Mouse (Mus musculus): ENCODE measurements around the gene Ncstn. TPM values are rescaled to one million over a fixed set of nuclear protein-coding genes. Genes with fewer than 3 reads are reported as not detected.

Gene Ncstn
- total and polyA plus RNA-seq, 3 experiments: 15.0 to 56.1 (median 24.5) TPM

- dilution Hi-C loops (cut with MboI; ENCODE audit: extremely low pct_ligation_motif_present, extremely low pct_unique_long_range_greater_than_20kb, low sequenced_read_pairs): no loop called here
- H3K4me3 ChIP-seq (replicated peaks in 1 of 3; ENCODE audit: low read depth in 2 of 3, low read length in 2 of 3, poor library complexity in 1 of 3): no peak overlapping the region
These were observed 25.3 kb upstream of the Ncstn start for GRCm38 (mm10) chr1:172107777-172108477.

DNA sequence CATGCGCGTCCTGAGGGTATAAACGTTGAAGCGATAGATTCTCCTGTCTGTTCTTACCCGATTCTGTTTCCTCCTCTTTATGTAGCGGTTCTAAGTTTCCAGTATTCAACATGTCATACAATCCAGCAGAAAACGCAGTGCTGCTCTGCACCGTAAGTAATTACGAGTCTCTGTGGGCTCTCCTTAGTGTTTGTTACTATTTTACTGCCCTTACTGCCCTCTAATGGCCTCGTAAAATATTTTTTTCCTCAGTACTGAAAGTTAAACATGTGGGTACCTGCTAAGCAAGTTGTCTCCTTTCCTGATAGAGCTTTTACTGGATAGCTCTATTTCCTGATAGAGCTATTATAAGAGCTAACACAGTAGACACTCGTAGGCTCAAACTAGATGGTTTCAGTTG lies 22.5 kb upstream of the Ncstn start:
- in situ Hi-C loops (cut with MboI; ENCODE audit: low pct_ligation_motif_present, low pct_unique_long_range_greater_than_20kb, low sequenced_read_pairs): no loop called here
- H3K4me3 ChIP-seq (replicated peaks in 1 of 3; ENCODE audit: low read depth in 2 of 3, low read length in 2 of 3, poor library complexity in 1 of 3): no peak overlapping the region
- H3K4me2 ChIP-seq (ENCODE audit: insufficient read depth, low read depth, poor library complexity, severe bottlenecking): no peak overlapping the region
- H3K9me3 ChIP-seq (replicated peaks; ENCODE audit: low read length): no peaks in the 10 kb centered on the region
- H3K79me2 ChIP-seq (replicated peaks; ENCODE audit: control insufficient read depth, extremely low read depth, insufficient read depth, poor library complexity, severe bottlenecking): no peaks in the 10 kb centered on the region
- H3K27ac ChIP-seq (ENCODE audit: insufficient read depth, low read depth): no peak overlapping the region
- no peaks in the 10 kb centered on the region for H3K27me3 ChIP-seq (replicated peaks)
- DNase-seq (ENCODE audit: extremely low read depth): no peak
- dilution Hi-C loops (cut with MboI; ENCODE audit: extremely low pct_ligation_motif_present, extremely low pct_unique_long_range_greater_than_20kb, low sequenced_read_pairs): no loop called here
- H3K4me1 ChIP-seq (ENCODE audit: control insufficient read depth in 1 of 2, insufficient read depth in 2 of 2): no peaks in the 10 kb centered on the region
- no peak overlapping the region for H3K9ac ChIP-seq (ENCODE audit: insufficient read depth, low read depth)
- no peak for TF ChIP-seq TBP (conservative IDR thresholded peaks at IDR 0.05; ENCODE audit: low read depth, low read length)
- peak in 1 of 2 experiments; percentile 26; a peak in 1 of 4 replicates for TF ChIP-seq CTCF (conservative IDR thresholded peaks at IDR 0.05 in 1 of 2, IDR thresholded peaks at IDR 0.05 in 1 of 2; ENCODE audit: low read depth in 2 of 2, low read length in 2 of 2)
- H3K36me3 ChIP-seq (replicated peaks in 1 of 2; ENCODE audit: control insufficient read depth in 1 of 2, insufficient read depth in 1 of 2, low read length in 1 of 2): peaks cover 79 to 94% of the 10 kb centered on the region in 2 experiments

More at GRCm38 (mm10) chr1:172107777-172108477, 25.3 kb upstream of the Ncstn start:
- Histone ChIP-seq H3K4me1 (ENCODE audit: control insufficient read depth in 1 of 2, insufficient read depth in 2 of 2) (no peaks in the 10 kb centered on the region), H3K27me3 (replicated peaks) (no peaks in the 10 kb centered on the region), H3K27ac (ENCODE audit: insufficient read depth, low read depth) (no peak overlapping the region), H3K4me2 (ENCODE audit: insufficient read depth, low read depth, poor library complexity, severe bottlenecking) (no peak overlapping the region), H3K36me3 (replicated peaks in 1 of 2; ENCODE audit: control insufficient read depth in 1 of 2, insufficient read depth in 1 of 2, low read length in 1 of 2) (peaks cover 84 to 95% of the 10 kb centered on the region in 2 experiments), H3K79me2 (replicated peaks; ENCODE audit: control insufficient read depth, extremely low read depth, insufficient read depth, poor library complexity, severe bottlenecking) (no peaks in the 10 kb centered on the region), H3K9ac (ENCODE audit: insufficient read depth, low read depth) (no peak overlapping the region), H3K9me3 (replicated peaks; ENCODE audit: low read length) (no peaks in the 10 kb centered on the region)
- TF ChIP-seq GABPA (IDR thresholded peaks at IDR 0.05; ENCODE audit: insufficient replicate concordance, low read depth, low read length): no peak
- TF ChIP-seq RCOR1 (conservative IDR thresholded peaks at IDR 0.05; ENCODE audit: low read depth, low read length): no peak
- TF ChIP-seq HCFC1 (IDR thresholded peaks at IDR 0.05; ENCODE audit: low read depth, low read length): no peak
- TF ChIP-seq POLR2A (IDR thresholded peaks at IDR 0.05; ENCODE audit: low read depth, low read length): no peak
- TF ChIP-seq E2F4 (IDR thresholded peaks at IDR 0.05; ENCODE audit: insufficient replicate concordance, low read depth, low read length): no peak
- TF ChIP-seq TBP (conservative IDR thresholded peaks at IDR 0.05; ENCODE audit: low read depth, low read length): no peak
- TF ChIP-seq ETS1 (conservative IDR thresholded peaks at IDR 0.05; ENCODE audit: low read depth, low read length): no peak
- no peak for TF ChIP-seq ZMIZ1 (IDR thresholded peaks at IDR 0.05; ENCODE audit: low read depth, low read length)
- no peak for TF ChIP-seq NRF1 (IDR thresholded peaks at IDR 0.05; ENCODE audit: low read depth, low read length)
- no peak for TF ChIP-seq MYC (IDR thresholded peaks at IDR 0.05; ENCODE audit: low read depth, low read length)
- TF ChIP-seq PAX5 (IDR thresholded peaks at IDR 0.05; ENCODE audit: low read length): no peak
- no peak for TF ChIP-seq MXI1 (IDR thresholded peaks at IDR 0.05; ENCODE audit: low read depth, low read length)
- TF ChIP-seq ZKSCAN1 (IDR thresholded peaks at IDR 0.05; ENCODE audit: borderline replicate concordance, low read depth, low read length): no peak
- no peak for TF ChIP-seq MEF2A (IDR thresholded peaks at IDR 0.05; ENCODE audit: borderline replicate concordance, low read depth, low read length)
- TF ChIP-seq ZNF384 (IDR thresholded peaks at IDR 0.05; ENCODE audit: low read depth, low read length): no peak
- TF ChIP-seq MAZ (IDR thresholded peaks at IDR 0.05; ENCODE audit: low read depth, low read length): no peak
- TF ChIP-seq CTCF (conservative IDR thresholded peaks at IDR 0.05 in 1 of 2, IDR thresholded peaks at IDR 0.05 in 1 of 2; ENCODE audit: low read depth in 2 of 2, low read length in 2 of 2): no peak
- no peak for TF ChIP-seq IRF4 (IDR thresholded peaks at IDR 0.05; ENCODE audit: low read depth, low read length)
- no peak for TF ChIP-seq USF2 (conservative IDR thresholded peaks at IDR 0.05; ENCODE audit: low read depth, low read length)
- DNase-seq (ENCODE audit: extremely low read depth): no peak
- in situ Hi-C loops (cut with MboI; ENCODE audit: low pct_ligation_motif_present, low pct_unique_long_range_greater_than_20kb, low sequenced_read_pairs): no loop called here

Data from CH12.LX (cell line).